Mouse (Mus musculus): ENCODE measurements at regions not wholly inside any gene's neighbourhood (a gene's known extent, or its start where the extent isn't known, plus 50 kb on each side); places are given as distances from the start of the nearest gene placed in this dataset.

DNA sequence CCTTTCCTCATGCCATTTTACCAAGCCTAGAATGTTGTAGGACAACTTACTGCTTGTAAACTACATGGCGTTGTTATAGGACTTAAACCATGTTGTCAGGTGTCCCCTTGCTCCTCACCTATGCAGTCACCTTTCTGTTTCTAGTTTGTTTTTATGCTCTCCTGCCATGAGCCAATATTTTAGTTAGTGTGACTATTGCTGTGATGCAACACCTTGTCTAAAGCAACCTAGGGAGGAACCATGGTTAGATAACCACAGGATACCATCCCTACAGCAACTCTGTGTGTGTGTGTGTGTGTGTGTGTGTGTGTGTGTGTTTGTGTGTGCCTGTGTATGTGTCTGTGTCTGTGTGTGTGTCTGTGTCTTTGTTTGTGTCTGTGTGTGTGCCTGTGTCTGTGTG, 209.6 kb upstream of the Cadm1 start:
- TF ChIP-seq CTCF (conservative IDR thresholded peaks at IDR 0.05; ENCODE audit: low read length) (no peak), POU5F1 (IDR thresholded peaks at IDR 0.05; ENCODE audit: borderline replicate concordance, low read length) (no peak), NANOG (IDR thresholded peaks at IDR 0.05; ENCODE audit: borderline replicate concordance, low read length) (no peak)

All from E14TG2a.4 (cell line).